Mouse (Mus musculus) myocyte (in vitro differentiated cells): Measurements from ENCODE around the gene Svs3a. TPM values are rescaled to one million over a fixed set of nuclear protein-coding genes. Genes with fewer than 3 reads are reported as not detected.

Experiments used
- polyA plus RNA-seq: library from polyadenylated mRNA; unstranded; fragments of >200 nt; fragmentation: generic; extraction: Trizol; gene quantifications from one replicate; pipeline ENCODE4 v1.2.1, GENCODE M21; 2012; ENCODE audit warnings: missing spikeins

Gene Svs3a
- polyA plus RNA-seq, 1 experiment = not detected

Other genes starting within 250 kb of the Svs3a start
- gene Stk4, start 218.9 kb upstream of the Svs3a start, polyA plus RNA-seq = 9.8 TPM
- 24.1 TPM for gene Tomm34, start 218.1 kb upstream of the Svs3a start, polyA plus RNA-seq
- gene Kcns1, start 118.2 kb upstream of the Svs3a start, polyA plus RNA-seq = not detected
- not detected for gene Wfdc5, start 106.5 kb upstream of the Svs3a start, polyA plus RNA-seq
- not detected for gene Wfdc12, start 98.7 kb upstream of the Svs3a start, polyA plus RNA-seq
- not detected for gene Wfdc15a, start 89.1 kb upstream of the Svs3a start, polyA plus RNA-seq
- not detected for gene Wfdc15b, start 67.6 kb upstream of the Svs3a start, polyA plus RNA-seq
- gene Svs2, start 50.8 kb upstream of the Svs3a start, polyA plus RNA-seq = not detected
- not detected for gene Svs3b, start 32.6 kb upstream of the Svs3a start, polyA plus RNA-seq
- gene Svs4, start 10.8 kb upstream of the Svs3a start, polyA plus RNA-seq = not detected
- not detected for gene Svs6, start 27.5 kb downstream of the Svs3a start, polyA plus RNA-seq
- gene Svs5, start 43.5 kb downstream of the Svs3a start, polyA plus RNA-seq = not detected
- gene Slpi, start 99.8 kb downstream of the Svs3a start, polyA plus RNA-seq = 9.4 TPM
- 0.06 TPM for gene Rbpjl, start 113.9 kb downstream of the Svs3a start, polyA plus RNA-seq
- gene Matn4, start 115.9 kb downstream of the Svs3a start, polyA plus RNA-seq = 0.01 TPM
- 52.4 TPM for gene Sdc4, start 154.6 kb downstream of the Svs3a start, polyA plus RNA-seq
- gene Sys1, start 167.7 kb downstream of the Svs3a start, polyA plus RNA-seq = 47.6 TPM
- gene Gm20458, start 171.7 kb downstream of the Svs3a start, polyA plus RNA-seq = 31.6 TPM
- gene Trp53tg5, start 184.5 kb downstream of the Svs3a start, polyA plus RNA-seq = not detected
- gene Dbndd2, start 196.8 kb downstream of the Svs3a start, polyA plus RNA-seq = 16.4 TPM
- gene Pigt, start 208.3 kb downstream of the Svs3a start, polyA plus RNA-seq = 79.2 TPM